Mouse (Mus musculus): ENCODE measurements around the gene Olfr809.

DNA sequence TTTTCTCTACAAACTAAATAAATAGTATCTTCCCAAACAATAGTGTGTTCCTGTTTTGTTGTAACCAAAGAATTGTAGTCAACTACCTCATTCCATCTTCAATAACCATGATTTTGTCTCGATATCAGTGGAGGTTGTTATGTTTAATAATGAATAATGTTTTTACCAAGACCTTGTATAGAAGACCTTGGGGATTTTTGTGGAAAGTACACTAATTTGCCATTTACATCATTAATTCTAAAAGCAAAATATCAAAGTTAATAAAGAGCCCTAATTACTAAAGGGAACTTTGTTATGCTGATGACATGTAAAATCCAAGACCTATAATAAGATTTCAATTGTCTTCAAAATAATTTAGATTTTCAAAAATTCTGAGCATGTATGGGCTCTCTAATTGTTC, 16.7 kb upstream of the Olfr809 start, which contains the start of gene Olfr807:
- TF ChIP-seq CTCF (IDR thresholded peaks at IDR 0.05; ENCODE audit: low read depth, low read length): no peak
- no peak for TF ChIP-seq GATA1 (IDR thresholded peaks at IDR 0.05; ENCODE audit: borderline replicate concordance, low read length)
- TF ChIP-seq POLR2AphosphoS5 (IDR thresholded peaks at IDR 0.05; ENCODE audit: insufficient replicate concordance, low read depth, low read length): no peak
- TF ChIP-seq TAL1 (conservative IDR thresholded peaks at IDR 0.05; ENCODE audit: low read depth, low read length): no peak
- TF ChIP-seq GATA2 (IDR thresholded peaks at IDR 0.05; ENCODE audit: borderline replicate concordance, low read depth, low read length): no peak

Data from G1E (cell line).